Mouse (Mus musculus) T-helper 17 cell (primary cell): ENCODE results near the gene Mcam.
"Not testable (repeated sequence)": the region's sequence is repeated elsewhere in the genome, so short reads cannot be mapped to it uniquely, and the experiment has no call there.

Source experiments
- in situ Hi-C, 2 experiments: fragments of 300-600 bp; cut with MboI, MseI; formaldehyde crosslinking; loops; 1 replicate in 1 of 2; 2 replicates in 1 of 2; pipeline ENCODE4 v1.15.1; 2025; ENCODE audit warnings: high pct_unique_total_duplicates in 2 of 2

Mcam gene

GRCm38 (mm10) chr9:44108269-44109055, 25.8 kb upstream of the Mcam start:
- in situ Hi-C loops, result loop anchor here in 1 of 2 experiments (5.0 kb wide), 1 partner anchor 121 kb away; no protein-coding TSS in a partner anchor

GRCm38 (mm10) chr9:44109360-44110095, 24.7 kb upstream of the Mcam start:
- in situ Hi-C loops, result loop anchor here in 1 of 2 experiments (5.0 kb wide), 1 partner anchor 122 kb away; no protein-coding TSS in a partner anchor

- in situ Hi-C loops, result not testable (repeated sequence)
Observed at GRCm38 (mm10) chr9:44111909-44112308, 22.4 kb upstream of the Mcam start.

- in situ Hi-C loops, result no loop called here
Observed at GRCm38 (mm10) chr9:44113105-44113789, 21.0 kb upstream of the Mcam start, which contains the start of the genes Gm49380 and Rnf26. Gene Gm49380 (minus strand): TSS chr9:44113500. Gene Rnf26 (minus strand): TSS chr9:44113517.

- in situ Hi-C loops, result no loop called here
Observed at GRCm38 (mm10) chr9:44114453-44114852, 19.8 kb upstream of the Mcam start.

- in situ Hi-C loops, result no loop called here
Observed at GRCm38 (mm10) chr9:44115599-44115998, 18.7 kb upstream of the Mcam start.

GRCm38 (mm10) chr9:44116182-44116581, 18.1 kb upstream of the Mcam start:
- in situ Hi-C loops, result no loop called here

- in situ Hi-C loops, result no loop called here
Observed at GRCm38 (mm10) chr9:44119011-44119410, 15.3 kb upstream of the Mcam start.

GRCm38 (mm10) chr9:44119948-44120465, 14.3 kb upstream of the Mcam start:
- in situ Hi-C loops, result loop anchor here in 1 of 2 experiments (10.0 kb wide), 1 partner anchor 235 kb away; no protein-coding TSS in a partner anchor

GRCm38 (mm10) chr9:44124317-44124716, 10.0 kb upstream of the Mcam start:
- in situ Hi-C loops, result loop anchor here in 1 of 2 experiments (10.0 kb wide), 1 partner anchor 230 kb away; no protein-coding TSS in a partner anchor

GRCm38 (mm10) chr9:44125026-44125425, 9.2 kb upstream of the Mcam start:
- in situ Hi-C loops, result loop anchor here in 1 of 2 experiments (10.0 kb wide), 1 partner anchor 230 kb away; no protein-coding TSS in a partner anchor

GRCm38 (mm10) chr9:44125546-44126428, 8.5 kb upstream of the Mcam start:
- in situ Hi-C loops, result loop anchor here in 1 of 2 experiments (10.0 kb wide), 1 partner anchor 229 kb away; no protein-coding TSS in a partner anchor

- in situ Hi-C loops, result loop anchor here in 1 of 2 experiments (10.0 kb wide), 1 partner anchor 228 kb away; no protein-coding TSS in a partner anchor
Observed at GRCm38 (mm10) chr9:44126746-44127145, 7.5 kb upstream of the Mcam start.

GRCm38 (mm10) chr9:44127351-44127801, 6.9 kb upstream of the Mcam start:
- in situ Hi-C loops, result loop anchor here in 1 of 2 experiments (10.0 kb wide), 1 partner anchor 227 kb away; no protein-coding TSS in a partner anchor

- in situ Hi-C loops, result loop anchor here (5.0 to 10.0 kb wide), 2 partner anchors 133 to 225 kb away; no protein-coding TSS in a partner anchor
Observed at GRCm38 (mm10) chr9:44129633-44130032, 4.6 kb upstream of the Mcam start.

- in situ Hi-C loops, result loop anchor here in 1 of 2 experiments (5.0 kb wide), 1 partner anchor 132 kb away; no protein-coding TSS in a partner anchor
Observed at GRCm38 (mm10) chr9:44130034-44130433, 4.2 kb upstream of the Mcam start.

GRCm38 (mm10) chr9:44130581-44131275, 3.5 kb upstream of the Mcam start:
- in situ Hi-C loops, result loop anchor here in 1 of 2 experiments (5.0 kb wide), 1 partner anchor 132 kb away; no protein-coding TSS in a partner anchor

GRCm38 (mm10) chr9:44131276-44131590, 3.0 kb upstream of the Mcam start:
- in situ Hi-C loops, result loop anchor here in 1 of 2 experiments (5.0 kb wide), 1 partner anchor 131 kb away; no protein-coding TSS in a partner anchor

- in situ Hi-C loops, result loop anchor here in 1 of 2 experiments (5.0 kb wide), 1 partner anchor 130 kb away; no protein-coding TSS in a partner anchor
Observed at GRCm38 (mm10) chr9:44132200-44132599, 2.1 kb upstream of the Mcam start.
